Mouse (Mus musculus): ENCODE results near the gene Art3.

DNA sequence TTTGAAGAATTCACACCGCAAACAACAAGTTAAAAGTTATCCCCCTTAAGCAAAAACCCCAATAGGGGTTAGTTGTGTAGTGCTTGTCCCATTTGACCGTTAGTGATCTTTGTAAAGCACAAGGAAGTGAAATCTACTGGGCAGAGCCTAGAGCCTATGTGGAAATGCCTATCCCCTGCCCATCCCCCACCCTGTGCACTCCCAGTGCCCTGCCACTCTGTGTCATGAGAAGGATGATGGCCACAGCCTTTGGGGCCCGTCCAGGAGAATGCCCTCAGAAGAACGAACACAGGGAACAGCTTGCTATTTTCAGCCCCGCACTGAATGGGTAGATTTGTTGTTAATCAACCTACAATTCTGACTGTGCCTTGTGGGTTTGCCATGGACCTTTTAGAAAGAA is 109.9 kb downstream of the Art3 start:
- TF ChIP-seq FLI1 (IDR thresholded peaks at IDR 0.05; ENCODE audit: low read length) (no peak), GATA1 (IDR thresholded peaks at IDR 0.05; ENCODE audit: borderline replicate concordance, low read length) (no peak)
